Mouse (Mus musculus): Measurements from ENCODE around the gene Psmf1. TPM values are rescaled to one million over a fixed set of nuclear protein-coding genes. Genes with fewer than 3 reads are reported as not detected.
A peak's percentile ranks its signal among the peaks of the same experiment; 100 is the strongest.

The Psmf1 gene
- polyA plus RNA-seq, 1 experiment from 2014 or later, result 65.1 TPM

DNA sequence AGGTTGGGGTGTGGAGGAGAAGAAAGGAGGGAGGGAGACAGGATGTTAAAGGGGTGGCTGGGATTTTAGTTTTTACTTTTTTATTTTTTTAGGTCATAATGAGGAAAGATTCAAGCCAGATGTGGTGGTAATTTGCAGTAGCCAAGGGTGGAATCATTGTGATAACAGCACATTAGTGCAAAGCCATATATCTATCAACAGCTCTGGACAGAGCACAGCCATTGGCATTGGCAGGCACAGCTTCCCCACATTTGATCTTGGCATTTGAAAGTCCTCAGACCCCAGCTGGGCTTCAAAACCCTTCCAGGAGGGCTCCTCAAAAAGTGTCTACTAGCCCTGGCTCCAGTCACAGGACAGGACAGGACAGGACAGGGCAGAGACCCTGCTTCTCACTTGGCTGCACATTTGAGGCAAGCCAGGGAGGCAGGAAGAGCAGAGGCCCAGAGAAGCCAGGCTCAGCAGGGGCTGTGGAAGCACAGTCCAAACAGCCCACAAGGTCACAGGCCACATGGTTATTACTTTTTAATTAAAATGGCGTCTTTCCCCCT lies 14.9 kb upstream of the Psmf1 start:
- Histone ChIP-seq H3K27me3 (replicated peaks; ENCODE audit: control insufficient read depth, insufficient read depth, low read length) (no peaks in the 10 kb centered on the region), H3K4me3 (ENCODE audit: low read length) (no peak overlapping the region), H3K36me3 (ENCODE audit: control insufficient read depth, insufficient read depth, low read length) (no peaks in the 10 kb centered on the region), H3K9ac (ENCODE audit: low read depth, low read length) (no peak overlapping the region), H3K4me2 (ENCODE audit: low read length) (no peak overlapping the region), H3K9me3 (ENCODE audit: control insufficient read depth, low read length) (no peaks in the 10 kb centered on the region), H3K4me1 (ENCODE audit: control insufficient read depth, insufficient read depth, low read depth, low read length) (no peaks in the 10 kb centered on the region), H3K27ac (ENCODE audit: low read depth, low read length) (no peak overlapping the region)
- ATAC-seq, result no peak
- WGBS, result 65% methylated on average over 1 of the region's 1 CpGs

DNA sequence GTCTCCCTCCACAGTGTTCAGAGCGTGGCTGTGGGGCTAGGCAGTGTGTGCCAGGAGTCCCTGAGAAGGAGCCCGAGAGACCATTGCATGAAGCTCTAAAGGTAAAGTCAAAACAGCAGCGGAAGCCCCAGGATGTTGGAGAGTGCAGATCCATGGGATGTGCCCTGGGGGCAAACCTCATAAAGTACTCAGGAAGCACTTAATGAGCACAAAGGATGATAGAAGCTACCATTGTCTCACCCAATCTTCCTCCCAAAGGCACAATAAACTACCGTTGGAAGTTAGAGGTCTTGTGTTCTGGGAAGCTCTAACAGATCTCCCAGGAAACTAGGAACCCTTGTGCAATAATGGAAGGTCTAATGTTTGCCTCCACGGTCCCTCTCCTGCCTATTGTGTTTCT lies 13.5 kb upstream of the Psmf1 start:
- Histone ChIP-seq H3K4me1 (ENCODE audit: control insufficient read depth, insufficient read depth, low read depth, low read length) (no peaks in the 10 kb centered on the region), H3K27me3 (replicated peaks; ENCODE audit: control insufficient read depth, insufficient read depth, low read length) (no peaks in the 10 kb centered on the region), H3K4me2 (ENCODE audit: low read length) (no peak overlapping the region), H3K36me3 (ENCODE audit: control insufficient read depth, insufficient read depth, low read length) (no peaks in the 10 kb centered on the region), H3K27ac (ENCODE audit: low read depth, low read length) (no peak overlapping the region), H3K9me3 (ENCODE audit: control insufficient read depth, low read length) (no peaks in the 10 kb centered on the region), H3K9ac (ENCODE audit: low read depth, low read length) (no peak overlapping the region), H3K4me3 (ENCODE audit: low read length) (no peak overlapping the region)
- no peak for ATAC-seq
- WGBS, result 71% methylated on average over 5 of the region's 5 CpGs

DNA sequence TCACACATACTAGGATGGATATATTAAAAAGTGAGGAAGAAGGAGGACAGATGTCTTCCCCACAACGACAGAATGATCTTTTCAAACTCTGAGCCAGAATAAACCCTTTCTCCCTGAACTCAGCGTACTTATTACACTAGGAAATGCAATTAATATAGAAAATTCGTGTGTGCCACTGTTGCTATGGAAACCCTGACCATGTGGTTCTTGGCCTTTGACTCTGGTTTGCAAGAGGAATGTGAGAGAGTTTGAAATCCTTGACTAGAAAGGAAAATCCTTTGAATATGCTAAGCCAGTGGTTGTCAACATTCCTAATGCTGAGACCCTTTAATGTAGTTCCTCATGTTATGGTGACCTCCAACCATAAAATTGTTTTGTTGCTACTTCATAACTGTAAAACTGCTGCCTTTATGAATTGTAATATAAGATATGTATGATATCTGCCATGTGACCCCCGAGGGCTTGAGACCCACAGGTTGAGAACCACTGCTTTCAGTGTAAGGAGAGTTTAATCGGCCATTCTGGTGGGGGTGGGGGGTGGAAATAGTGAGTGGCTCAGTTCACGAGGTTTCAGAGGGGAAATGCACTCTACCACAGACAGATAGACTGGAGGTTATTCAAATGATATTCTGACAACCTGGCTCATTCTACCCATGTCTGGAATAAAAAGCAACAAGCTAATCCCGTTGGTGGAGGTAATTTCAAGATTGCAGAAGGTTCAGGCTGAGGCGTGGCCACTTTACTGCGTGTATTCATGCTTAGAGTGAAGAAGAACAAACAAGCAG lies 12.5 kb upstream of the Psmf1 start:
- 62% methylated on average over 9 of the region's 9 CpGs for WGBS
- no peak overlapping the region for H3K9ac ChIP-seq (ENCODE audit: low read depth, low read length)
- no peaks in the 10 kb centered on the region for H3K27me3 ChIP-seq (replicated peaks; ENCODE audit: control insufficient read depth, insufficient read depth, low read length)
- ATAC-seq, result no peak
- no peak overlapping the region for H3K4me2 ChIP-seq (ENCODE audit: low read length)
- no peaks in the 10 kb centered on the region for H3K4me1 ChIP-seq (ENCODE audit: control insufficient read depth, insufficient read depth, low read depth, low read length)
- H3K4me3 ChIP-seq (ENCODE audit: low read length), result no peak overlapping the region
- H3K36me3 ChIP-seq (ENCODE audit: control insufficient read depth, insufficient read depth, low read length), result no peaks in the 10 kb centered on the region
- no peak overlapping the region for H3K27ac ChIP-seq (ENCODE audit: low read depth, low read length)
- no peaks in the 10 kb centered on the region for H3K9me3 ChIP-seq (ENCODE audit: control insufficient read depth, low read length)

DNA sequence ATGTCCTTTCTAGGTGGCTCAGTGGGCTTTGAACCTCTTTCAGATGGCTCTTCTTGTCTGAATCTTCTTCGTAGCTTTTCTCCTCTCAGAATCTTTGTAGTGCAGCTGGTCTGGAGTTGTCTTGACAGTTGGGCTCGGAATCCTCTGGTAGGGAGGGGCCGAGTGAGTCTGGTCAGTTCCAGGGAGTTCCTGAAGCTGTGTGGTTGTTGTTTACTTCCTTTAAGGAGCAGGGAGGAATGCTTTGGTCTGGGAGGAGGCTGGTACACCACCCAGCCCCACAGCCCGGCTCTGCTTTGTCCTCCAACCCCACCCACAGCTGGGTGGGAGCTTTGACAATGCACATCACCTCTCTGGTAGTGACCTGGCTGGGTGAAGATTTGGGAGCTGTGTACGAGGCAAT lies 7.3 kb upstream of the Psmf1 start:
- WGBS, result 76% methylated on average over 5 of the region's 5 CpGs
- Histone ChIP-seq H3K4me2 (ENCODE audit: low read length) (no peak overlapping the region), H3K27ac (ENCODE audit: low read depth, low read length) (no peak overlapping the region), H3K4me1 (ENCODE audit: control insufficient read depth, insufficient read depth, low read depth, low read length) (no peaks in the 10 kb centered on the region; the same call in 1 of the 2 replicates), H3K4me3 (ENCODE audit: low read length) (no peak overlapping the region), H3K9me3 (ENCODE audit: control insufficient read depth, low read length) (no peaks in the 10 kb centered on the region), H3K36me3 (ENCODE audit: control insufficient read depth, insufficient read depth, low read length) (no peaks in the 10 kb centered on the region), H3K27me3 (replicated peaks; ENCODE audit: control insufficient read depth, insufficient read depth, low read length) (no peaks in the 10 kb centered on the region), H3K9ac (ENCODE audit: low read depth, low read length) (no peak overlapping the region)
- ATAC-seq, result no peak

DNA sequence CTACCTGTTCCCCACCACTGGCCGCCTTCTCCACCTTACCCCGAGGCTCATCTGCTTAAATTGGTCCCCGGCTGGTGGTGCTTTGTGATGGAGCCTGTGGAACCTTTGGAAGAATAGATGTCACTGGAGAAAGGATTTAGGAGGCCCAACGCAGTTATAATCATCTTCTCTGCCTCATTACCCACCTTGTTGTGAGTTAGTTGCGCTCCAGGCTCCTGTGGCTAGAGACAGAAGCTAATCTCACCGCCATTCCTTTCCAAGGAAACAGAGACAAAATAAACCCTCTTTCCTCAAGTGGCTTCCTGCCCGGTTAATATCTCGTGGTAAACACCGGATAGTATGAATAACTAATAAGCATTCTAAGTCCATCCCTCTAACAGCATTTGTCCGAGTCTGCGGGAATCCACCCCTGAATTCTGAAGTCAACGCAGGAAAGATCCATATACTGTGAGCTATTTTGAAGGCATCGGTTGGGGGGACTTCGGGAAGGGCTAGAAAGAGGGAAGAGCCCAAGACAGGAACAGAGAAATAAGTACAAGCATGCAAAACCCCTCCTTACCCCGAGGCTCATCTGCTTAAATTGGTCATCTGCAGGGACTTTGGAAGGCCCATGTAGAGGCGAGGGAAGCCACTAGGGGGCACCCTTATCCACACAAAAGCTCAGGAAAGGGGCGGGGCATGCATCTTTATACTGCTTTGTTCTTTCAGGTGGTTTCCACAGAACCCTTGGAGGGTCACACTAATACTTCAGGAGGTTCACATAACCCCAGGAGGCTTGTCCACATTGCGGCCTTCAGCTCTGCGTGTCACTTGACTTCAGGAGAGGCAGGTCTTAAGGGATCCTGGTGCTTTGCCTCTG lies 4.1 kb upstream of the Psmf1 start:
- no peak overlapping the region for H3K4me3 ChIP-seq (ENCODE audit: low read length)
- H3K4me1 ChIP-seq (ENCODE audit: control insufficient read depth, insufficient read depth, low read depth, low read length), result no peaks in the 10 kb centered on the region; the same call in 1 of the 2 replicates
- peak overlapping the region; percentile 36; the same call in 1 of the 2 replicates for H3K9ac ChIP-seq (ENCODE audit: low read depth, low read length)
- H3K36me3 ChIP-seq (ENCODE audit: control insufficient read depth, insufficient read depth, low read length), result no peaks in the 10 kb centered on the region
- 0 out of 2 replicates have a peak, but pooled peaks cover 2% of the 10 kb centered on the region for H3K27me3 ChIP-seq (replicated peaks; ENCODE audit: control insufficient read depth, insufficient read depth, low read length)
- H3K4me2 ChIP-seq (ENCODE audit: low read length), result peak overlapping the region; percentile 27; the same call in 1 of the 2 replicates
- peak overlapping the region; percentile 48; the same call in 1 of the 2 replicates for H3K27ac ChIP-seq (ENCODE audit: low read depth, low read length)
- H3K9me3 ChIP-seq (ENCODE audit: control insufficient read depth, low read length), result no peaks in the 10 kb centered on the region
- 27% methylated on average over 19 of the region's 19 CpGs for WGBS
- peak; percentile 93 for ATAC-seq

DNA sequence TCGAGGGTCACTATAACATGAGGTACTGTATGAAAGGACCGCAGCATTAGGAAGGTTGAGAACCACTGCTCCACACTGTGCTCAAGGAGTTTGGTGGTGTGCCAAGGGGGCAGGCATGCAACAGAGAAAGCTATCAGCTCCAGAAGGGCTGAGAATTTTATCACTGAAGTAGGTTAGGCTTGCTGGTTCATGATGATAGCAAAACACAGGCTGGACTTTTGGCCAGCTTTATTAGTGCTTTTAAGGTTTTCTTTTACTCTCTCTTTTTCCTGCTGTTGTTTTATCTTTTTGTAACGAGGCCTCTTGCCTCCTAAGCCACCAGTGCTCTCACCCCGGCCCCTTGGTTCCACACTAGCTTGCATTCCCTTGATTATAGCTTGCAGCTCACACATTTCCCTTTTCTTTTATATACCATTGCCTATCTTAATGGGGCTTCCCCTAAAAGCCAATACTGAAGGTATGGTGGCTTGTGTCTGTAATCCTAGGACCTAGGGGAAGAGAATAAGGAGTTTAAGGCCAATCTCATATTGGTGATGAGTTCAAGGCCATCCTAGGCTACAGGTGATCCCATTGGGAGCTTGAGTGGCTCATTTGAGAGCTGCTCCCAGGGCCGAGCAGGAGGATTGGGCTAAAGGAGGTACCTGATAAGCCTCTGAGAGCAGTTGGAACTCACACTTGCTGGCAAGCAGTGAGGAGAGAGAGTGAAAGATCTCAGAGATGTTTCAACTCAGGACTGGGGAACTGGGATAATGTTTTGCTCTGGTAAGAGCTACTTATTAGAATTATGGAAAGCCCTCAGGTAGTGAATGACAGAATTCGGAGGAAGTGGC lies 921 bp downstream of the Psmf1 start:
- WGBS, result 74% methylated on average over 6 of the region's 6 CpGs
- H3K4me3 ChIP-seq (ENCODE audit: low read length), result no peak overlapping the region
- H3K9ac ChIP-seq (ENCODE audit: low read depth, low read length), result no peak overlapping the region
- peaks cover 20% of the 10 kb centered on the region for H3K4me1 ChIP-seq (ENCODE audit: control insufficient read depth, insufficient read depth, low read depth, low read length)
- 0 out of 2 replicates have a peak, but pooled peaks cover 2% of the 10 kb centered on the region for H3K27me3 ChIP-seq (replicated peaks; ENCODE audit: control insufficient read depth, insufficient read depth, low read length)
- no peak overlapping the region for H3K4me2 ChIP-seq (ENCODE audit: low read length)
- H3K9me3 ChIP-seq (ENCODE audit: control insufficient read depth, low read length), result no peaks in the 10 kb centered on the region
- H3K36me3 ChIP-seq (ENCODE audit: control insufficient read depth, insufficient read depth, low read length), result no peaks in the 10 kb centered on the region
- ATAC-seq, result no peak
- no peak overlapping the region for H3K27ac ChIP-seq (ENCODE audit: low read depth, low read length)

DNA sequence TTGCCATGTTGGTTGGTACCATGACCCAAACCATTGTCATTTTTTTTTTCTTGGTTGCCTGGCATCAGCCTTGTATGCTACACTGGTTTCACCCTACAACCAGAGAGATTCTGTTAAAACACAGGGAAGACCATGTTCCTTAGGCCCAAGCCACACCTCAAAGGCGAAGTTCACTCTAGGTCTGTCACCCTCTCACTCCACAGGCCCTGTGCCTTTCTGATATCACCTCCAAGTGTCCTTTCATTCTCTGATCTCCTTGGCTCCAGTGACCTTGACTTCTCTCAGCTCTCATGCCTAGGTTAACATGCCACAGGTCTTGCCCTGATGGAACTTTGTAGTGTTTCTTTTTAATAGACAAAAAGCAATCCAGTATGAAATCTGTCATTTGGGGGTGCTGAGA lies 1.9 kb downstream of the Psmf1 start:
- no peaks in the 10 kb centered on the region for H3K9me3 ChIP-seq (ENCODE audit: control insufficient read depth, low read length)
- no peak overlapping the region for H3K4me2 ChIP-seq (ENCODE audit: low read length)
- H3K9ac ChIP-seq (ENCODE audit: low read depth, low read length), result no peak overlapping the region
- H3K4me3 ChIP-seq (ENCODE audit: low read length), result no peak overlapping the region
- peaks cover 20% of the 10 kb centered on the region for H3K4me1 ChIP-seq (ENCODE audit: control insufficient read depth, insufficient read depth, low read depth, low read length)
- H3K27me3 ChIP-seq (replicated peaks; ENCODE audit: control insufficient read depth, insufficient read depth, low read length), result 0 out of 2 replicates have a peak, but pooled peaks cover 2% of the 10 kb centered on the region
- no peak overlapping the region for H3K27ac ChIP-seq (ENCODE audit: low read depth, low read length)
- no peak for ATAC-seq
- H3K36me3 ChIP-seq (ENCODE audit: control insufficient read depth, insufficient read depth, low read length), result no peaks in the 10 kb centered on the region
- WGBS, result 95% methylated on average over 1 of the region's 1 CpGs

DNA sequence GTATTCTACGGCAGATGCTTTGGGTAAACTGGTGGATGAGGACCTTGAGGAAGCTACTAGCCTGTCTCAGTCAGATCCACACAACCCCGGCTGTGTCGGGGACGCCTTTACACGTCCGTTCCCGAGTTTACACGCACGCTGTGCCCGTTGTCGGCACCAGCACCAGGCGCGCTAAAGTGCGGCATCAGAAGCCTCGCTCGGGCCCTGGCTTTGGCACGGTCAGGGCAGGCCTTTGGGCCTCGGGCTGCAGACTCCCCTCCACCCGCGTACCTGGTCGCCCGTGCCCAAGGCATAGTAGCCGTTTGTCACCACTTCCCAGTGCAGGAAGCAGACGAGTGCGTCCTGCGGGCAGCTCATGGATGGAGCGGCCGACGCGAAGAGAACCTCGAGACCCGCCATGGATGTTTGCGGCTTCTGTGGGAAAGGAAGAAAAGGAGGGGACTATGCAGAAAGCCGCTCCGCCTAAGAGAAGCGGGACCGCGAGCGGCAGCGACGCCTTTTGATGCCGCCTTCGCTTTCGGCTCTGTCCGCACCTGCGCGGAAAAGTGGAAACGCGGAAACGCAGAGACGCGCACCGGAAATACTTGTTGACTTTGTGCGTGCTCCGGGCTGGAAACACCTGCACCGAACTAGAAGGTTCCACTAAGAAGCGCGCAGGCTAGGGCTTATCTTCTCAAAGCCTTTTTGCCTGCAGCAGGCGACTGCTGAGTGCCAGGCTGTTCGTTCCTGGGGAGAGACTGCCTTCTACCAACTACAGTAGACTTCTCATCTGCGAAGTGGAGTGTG lies 3.1 kb downstream of the Psmf1 start:
- under 1% methylated on average over 61 of the region's 61 CpGs for WGBS
- H3K9ac ChIP-seq (ENCODE audit: low read depth, low read length), result peak overlapping the region; percentile 81
- H3K4me1 ChIP-seq (ENCODE audit: control insufficient read depth, insufficient read depth, low read depth, low read length), result peaks cover 20% of the 10 kb centered on the region
- peak overlapping the region; percentile 71 for H3K27ac ChIP-seq (ENCODE audit: low read depth, low read length)
- ATAC-seq, result peak; percentile 94
- peak overlapping the region; percentile 70 for H3K4me3 ChIP-seq (ENCODE audit: low read length)
- H3K27me3 ChIP-seq (replicated peaks; ENCODE audit: control insufficient read depth, insufficient read depth, low read length), result 0 out of 2 replicates have a peak, but pooled peaks cover 2% of the 10 kb centered on the region
- no peaks in the 10 kb centered on the region for H3K36me3 ChIP-seq (ENCODE audit: control insufficient read depth, insufficient read depth, low read length)
- no peaks in the 10 kb centered on the region for H3K9me3 ChIP-seq (ENCODE audit: control insufficient read depth, low read length)
- peak overlapping the region; percentile 79 for H3K4me2 ChIP-seq (ENCODE audit: low read length)
